Mouse (Mus musculus): ENCODE data around the gene Smim5. TPM values are rescaled to one million over a fixed set of nuclear protein-coding genes. Genes with fewer than 3 reads are reported as not detected.

Gene Smim5
- polyA plus RNA-seq, 1 experiment from 2014 or later: 23.0 TPM

GRCm38 (mm10) chr11:115954712-115955111 lies 54.9 kb downstream of the Smim5 start:
- no peaks in the 10 kb centered on the region for H3K27me3 ChIP-seq
- no peak overlapping the region for H3K9ac ChIP-seq
- H3K4me3 ChIP-seq (replicated peaks): no peak overlapping the region
- H3K36me3 ChIP-seq: peaks cover 53% of the 10 kb centered on the region
- peaks cover 43% of the 10 kb centered on the region for H3K4me1 ChIP-seq
- peak overlapping the region; percentile 76 for H3K27ac ChIP-seq (replicated peaks)
- no peak for ATAC-seq (ENCODE audit: insufficient number of reproducible peaks, low FRiP score, low TSS enrichment, low read depth)
- WGBS: 67% methylated on average over 5 of the region's 5 CpGs
- no peaks in the 10 kb centered on the region for H3K9me3 ChIP-seq (replicated peaks)
- no peak overlapping the region for H3K4me2 ChIP-seq (replicated peaks)

- ATAC-seq (ENCODE audit: insufficient number of reproducible peaks, low FRiP score, low TSS enrichment, low read depth): peak; percentile 12; the same call in 1 of the 2 replicates
Observed at GRCm38 (mm10) chr11:115955195-115955858, 55.6 kb downstream of the Smim5 start.

More at GRCm38 (mm10) chr11:115955195-115955858, 55.6 kb downstream of the Smim5 start:
- Histone ChIP-seq H3K9ac (no peak overlapping the region; the same call in 1 of the 2 replicates), H3K4me2 (replicated peaks) (no peak overlapping the region), H3K27ac (replicated peaks) (peak overlapping the region; percentile 76), H3K4me1 (peaks cover 38% of the 10 kb centered on the region), H3K36me3 (peaks cover 58% of the 10 kb centered on the region), H3K9me3 (replicated peaks) (no peaks in the 10 kb centered on the region), H3K4me3 (replicated peaks) (no peak overlapping the region), H3K27me3 (no peaks in the 10 kb centered on the region)
- WGBS: 42% methylated on average over 10 of the region's 10 CpGs

Other genes with a start within 250 kb of the Smim5 start
- gene Grb2, start 191.4 kb upstream of the Smim5 start, polyA plus RNA-seq (2015; fragmentation: Nextera tagmentation; extraction: Ambion mirVana): 94.9 and 114 TPM in 2 replicates
- 24.2 and 25.0 TPM in 2 replicates for gene Tmem94, start 134.5 kb upstream of the Smim5 start, polyA plus RNA-seq (2015; fragmentation: Nextera tagmentation; extraction: Ambion mirVana)
- gene Caskin2, start 86.3 kb upstream of the Smim5 start, polyA plus RNA-seq (2015; fragmentation: Nextera tagmentation; extraction: Ambion mirVana): 19.0 TPM in 2 replicates
- 31.5 and 34.8 TPM in 2 replicates for gene Tsen54, start 85.2 kb upstream of the Smim5 start, polyA plus RNA-seq (2015; fragmentation: Nextera tagmentation; extraction: Ambion mirVana)
- 21.8 and 22.6 TPM in 2 replicates for gene Llgl2, start 75.9 kb upstream of the Smim5 start, polyA plus RNA-seq (2015; fragmentation: Nextera tagmentation; extraction: Ambion mirVana)
- gene Myo15b, start 41.6 kb upstream of the Smim5 start, polyA plus RNA-seq (2015; fragmentation: Nextera tagmentation; extraction: Ambion mirVana): 0.54 and 0.57 TPM in 2 replicates
- gene Smim6, start 12.1 kb downstream of the Smim5 start, polyA plus RNA-seq (2015; fragmentation: Nextera tagmentation; extraction: Ambion mirVana): 1.6 and 2.6 TPM in 2 replicates
- gene Sap30bp, start 33.3 kb downstream of the Smim5 start, polyA plus RNA-seq (2015; fragmentation: Nextera tagmentation; extraction: Ambion mirVana): 32.9 and 38.1 TPM in 2 replicates
- gene Recql5, start 33.5 kb downstream of the Smim5 start, polyA plus RNA-seq (2015; fragmentation: Nextera tagmentation; extraction: Ambion mirVana): 21.4 and 23.9 TPM in 2 replicates
- gene Itgb4, start 74.7 kb downstream of the Smim5 start, polyA plus RNA-seq (2015; fragmentation: Nextera tagmentation; extraction: Ambion mirVana): 21.1 and 21.5 TPM in 2 replicates
- 173 and 176 TPM in 2 replicates for gene Galk1, start 112.8 kb downstream of the Smim5 start, polyA plus RNA-seq (2015; fragmentation: Nextera tagmentation; extraction: Ambion mirVana)
- 1,738 and 1,786 TPM in 2 replicates for gene H3f3b, start 128.0 kb downstream of the Smim5 start, polyA plus RNA-seq (2015; fragmentation: Nextera tagmentation; extraction: Ambion mirVana)
- gene Unk, start 130.4 kb downstream of the Smim5 start, polyA plus RNA-seq (2015; fragmentation: Nextera tagmentation; extraction: Ambion mirVana): 36.8 and 42.2 TPM in 2 replicates
- 4.3 and 4.8 TPM in 2 replicates for gene Unc13d, start 178.0 kb downstream of the Smim5 start, polyA plus RNA-seq (2015; fragmentation: Nextera tagmentation; extraction: Ambion mirVana)
- gene Wbp2, start 187.0 kb downstream of the Smim5 start, polyA plus RNA-seq (2015; fragmentation: Nextera tagmentation; extraction: Ambion mirVana): 68.6 and 90.8 TPM in 2 replicates
- gene Trim47, start 227.2 kb downstream of the Smim5 start, polyA plus RNA-seq (2015; fragmentation: Nextera tagmentation; extraction: Ambion mirVana): 25.1 and 27.6 TPM in 2 replicates
- gene Trim65, start 231.2 kb downstream of the Smim5 start, polyA plus RNA-seq (2015; fragmentation: Nextera tagmentation; extraction: Ambion mirVana): 5.2 and 6.1 TPM in 2 replicates
- gene Mrpl38, start 238.9 kb downstream of the Smim5 start, polyA plus RNA-seq (2015; fragmentation: Nextera tagmentation; extraction: Ambion mirVana): 86.9 and 93.7 TPM in 2 replicates